Mouse (Mus musculus): Measurements from ENCODE around the gene Aamp. TPM values are rescaled to one million over a fixed set of nuclear protein-coding genes. Genes with fewer than 3 reads are reported as not detected.

Aamp gene
- total RNA-seq, 1 experiment from 2014 or later = 155 TPM

DNA sequence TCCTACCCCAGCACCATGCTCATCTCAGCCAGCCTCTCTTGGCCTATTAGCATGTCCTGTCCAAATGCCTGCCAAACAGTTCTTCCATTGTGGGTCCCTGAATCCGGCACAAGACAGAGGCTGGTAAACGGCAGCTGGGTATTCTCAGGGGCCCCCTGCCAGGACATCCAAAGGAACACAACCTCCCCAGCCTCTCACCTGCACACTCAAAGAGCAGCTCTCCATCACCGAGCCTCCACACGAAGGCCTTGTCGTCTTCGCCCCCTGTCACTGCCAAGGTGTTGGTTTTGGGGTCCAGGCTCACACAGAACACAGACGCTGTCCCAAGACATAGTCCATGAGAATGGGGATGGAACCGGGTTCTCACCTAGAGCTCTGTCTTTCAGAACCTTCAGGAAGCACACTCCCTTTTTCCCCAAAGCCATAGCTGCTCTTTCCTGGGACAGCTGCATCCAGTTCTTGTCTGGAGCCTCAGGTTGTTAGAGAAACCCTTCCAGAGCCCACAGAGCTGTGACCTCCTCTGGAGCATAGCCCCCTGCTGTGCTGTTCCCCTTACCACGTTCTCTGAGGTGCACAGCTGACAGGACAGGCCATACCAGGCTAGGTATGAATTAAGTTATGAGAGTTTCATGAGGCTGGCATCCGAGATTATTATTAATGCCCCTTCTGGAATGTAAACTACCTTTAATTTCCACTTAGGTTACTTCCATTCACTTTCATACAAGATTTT is 1.5 kb downstream of the Aamp start:
- no peak for DNase-seq

GRCm38 (mm10) chr1:74281886-74282285 is 2.7 kb downstream of the Aamp start:
- DNase-seq = no peak

DNA sequence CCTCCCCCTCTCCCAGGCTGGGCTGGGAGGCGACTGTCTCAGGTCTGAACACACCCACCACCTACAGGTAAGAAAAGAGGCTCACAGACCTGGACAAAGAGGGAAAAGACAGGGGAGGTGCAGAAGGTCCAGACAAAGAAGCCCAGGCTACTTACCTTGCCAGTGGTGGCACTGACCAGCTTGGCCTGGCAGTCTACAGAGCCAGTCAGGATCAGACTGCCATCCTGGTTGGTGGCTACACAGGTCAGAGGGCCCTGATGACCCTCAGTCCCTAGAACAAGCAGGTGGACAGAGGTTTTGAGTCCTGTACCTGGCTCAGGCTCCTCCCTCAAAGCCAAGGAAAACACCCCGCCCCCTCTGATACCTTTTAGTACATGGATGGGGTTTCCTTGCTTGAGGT is 3.2 kb downstream of the Aamp start:
- DNase-seq = no peak

DNA sequence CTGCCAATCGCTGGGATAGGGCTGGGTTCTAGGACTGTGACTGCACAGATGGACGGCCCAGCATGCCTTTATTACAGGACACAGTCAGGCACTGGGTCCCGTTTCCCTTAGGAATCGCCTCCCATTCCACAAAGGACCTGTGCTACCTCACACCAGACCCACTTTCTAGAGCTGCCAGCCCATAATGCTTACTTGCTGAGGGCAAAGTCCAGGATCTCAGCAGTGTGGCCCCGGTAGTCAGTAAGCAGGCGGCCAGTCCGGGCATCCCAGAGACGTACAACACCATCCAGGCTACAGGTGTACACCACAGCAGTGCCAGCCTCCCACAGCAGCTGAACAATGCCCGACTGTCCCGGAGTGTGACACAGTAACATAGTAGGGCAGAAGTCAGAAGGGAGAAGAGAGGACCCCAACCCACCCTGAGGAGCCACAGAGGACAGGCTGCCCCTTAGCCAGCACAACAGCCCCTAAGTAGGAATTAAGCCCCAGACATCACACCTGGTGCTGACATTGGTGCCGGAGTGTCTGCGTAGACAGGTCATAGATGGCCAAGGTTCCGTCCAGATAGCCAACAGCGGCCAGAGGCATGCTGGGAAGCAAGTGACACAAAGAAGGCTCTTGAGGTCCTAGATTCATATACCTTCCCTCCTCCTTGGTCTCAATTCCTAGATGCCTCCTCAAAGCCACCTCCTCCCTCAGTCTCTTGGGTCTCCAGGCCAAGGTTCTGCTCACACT is 3.8 kb downstream of the Aamp start:
- DNase-seq = no peak

DNA sequence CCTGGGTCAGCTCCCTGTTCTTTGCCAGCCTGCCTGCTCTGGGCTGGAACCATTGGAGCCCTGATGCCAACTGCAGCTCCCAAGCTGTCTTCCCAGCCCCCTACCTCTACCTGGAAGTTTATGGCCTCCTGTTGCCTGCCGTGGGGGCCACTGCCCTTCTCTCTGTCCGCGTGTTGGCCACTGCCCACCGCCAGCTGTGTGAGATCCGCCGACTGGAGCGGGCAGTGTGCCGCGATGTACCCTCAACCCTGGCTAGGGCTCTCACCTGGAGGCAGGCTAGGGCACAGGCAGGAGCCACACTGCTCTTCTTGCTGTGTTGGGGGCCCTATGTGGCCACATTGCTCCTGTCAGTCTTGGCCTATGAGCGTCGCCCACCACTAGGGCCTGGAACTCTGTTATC is 5.5 kb downstream of the Aamp start:
- no peak for DNase-seq

DNA sequence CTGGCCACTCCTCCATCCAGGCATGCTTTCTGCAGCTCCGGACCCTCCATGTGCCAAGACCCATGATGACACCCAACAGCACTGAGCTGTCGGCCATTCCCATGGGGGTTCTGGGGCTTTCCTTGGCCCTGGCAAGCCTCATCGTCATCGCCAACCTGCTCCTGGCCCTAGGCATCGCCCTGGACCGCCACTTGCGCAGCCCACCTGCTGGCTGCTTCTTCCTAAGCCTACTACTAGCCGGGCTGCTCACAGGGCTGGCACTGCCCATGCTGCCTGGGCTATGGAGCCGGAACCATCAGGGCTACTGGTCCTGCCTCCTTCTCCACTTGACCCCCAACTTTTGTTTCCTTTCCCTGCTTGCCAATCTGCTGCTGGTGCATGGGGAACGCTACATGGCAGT is 6.0 kb downstream of the Aamp start, which contains the start of gene Gpbar1:
Gene Gpbar1, plus strand, starts transcription at position 13 of the 400 bp plus-strand sequence.
- no peak for DNase-seq

GRCm38 (mm10) chr1:74277883-74278537 is 6.5 kb downstream of the Aamp start:
- DNase-seq = no peak

DNA sequence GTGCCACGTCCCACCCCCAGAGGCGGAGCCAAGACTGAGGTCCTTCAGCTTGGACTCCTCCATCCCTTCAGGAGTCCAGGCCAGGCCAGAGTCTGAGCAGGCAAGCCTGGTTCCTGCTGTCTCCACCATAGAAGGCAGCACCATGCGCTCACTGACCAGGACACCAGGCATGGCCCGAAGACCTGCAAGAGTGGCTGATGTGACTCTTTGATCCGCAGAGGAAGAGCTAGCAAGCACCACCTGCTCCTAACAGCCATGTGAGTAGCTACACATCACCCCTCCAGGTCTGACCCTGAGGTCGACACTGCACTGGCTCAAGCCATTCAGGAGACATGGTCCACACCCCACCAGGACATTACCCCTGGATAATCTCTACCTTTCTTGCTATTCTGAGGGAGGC is 7.5 kb downstream of the Aamp start:
- no peak for DNase-seq

- DNase-seq = no peak
These were observed 9.5 kb downstream of the Aamp start for GRCm38 (mm10) chr1:74275015-74275414.

- DNase-seq = peak; percentile 57
These were observed 12.9 kb downstream of the Aamp start for GRCm38 (mm10) chr1:74271659-74272058.

- DNase-seq = no peak
These were observed 15.8 kb downstream of the Aamp start for GRCm38 (mm10) chr1:74268750-74269149.

DNA sequence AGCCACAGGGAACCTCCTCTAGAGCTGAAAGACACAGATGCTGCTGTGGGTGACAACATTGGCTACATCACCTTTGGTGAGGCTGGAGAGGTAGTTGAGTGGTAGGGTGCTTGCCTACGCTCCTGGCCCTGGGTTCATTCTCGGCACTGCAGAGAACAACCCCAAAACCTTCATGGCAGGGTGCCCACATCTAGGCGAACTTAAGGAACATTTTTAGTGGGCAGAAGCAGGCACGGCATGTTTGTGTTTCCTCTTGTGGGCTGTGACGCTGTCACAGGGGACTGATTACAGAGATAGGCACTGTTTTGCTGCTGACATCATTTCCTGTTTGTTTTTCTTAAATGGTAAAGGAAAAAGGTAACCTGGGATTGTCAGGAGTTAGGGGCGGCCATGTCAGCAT is 22.0 kb downstream of the Aamp start:
- DNase-seq = no peak

GRCm38 (mm10) chr1:74256782-74257181 is 27.8 kb downstream of the Aamp start:
- no peak for DNase-seq

DNA sequence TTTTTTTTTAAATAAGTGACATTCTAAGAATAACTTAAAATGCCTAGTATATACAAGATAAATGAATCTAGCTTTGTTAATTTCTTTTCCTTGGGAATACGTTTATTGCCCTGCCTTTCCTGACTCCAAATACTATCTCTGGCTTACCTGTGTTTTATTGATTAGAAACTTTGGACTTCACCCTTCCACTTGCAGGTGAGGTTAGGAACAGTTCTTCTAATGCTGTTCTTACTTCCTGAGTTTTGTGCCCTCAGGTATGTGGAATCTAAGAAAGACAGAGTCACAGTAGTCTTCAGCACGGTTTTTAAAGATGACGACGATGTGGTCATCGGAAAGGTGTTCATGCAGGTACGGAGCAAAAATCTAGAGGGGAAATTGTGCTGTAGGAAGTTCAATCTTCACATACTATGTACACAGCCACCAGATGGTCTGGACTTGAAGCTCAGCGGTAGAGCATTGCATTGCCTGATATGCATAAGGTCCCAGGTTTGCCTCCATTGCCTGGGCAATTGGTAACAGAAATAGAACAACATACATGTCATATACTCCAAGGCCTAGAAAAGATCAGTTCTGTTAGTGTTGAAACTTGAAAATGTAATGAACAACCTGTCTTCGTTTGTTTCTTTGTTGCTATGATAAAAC is 28.7 kb downstream of the Aamp start:
- DNase-seq = no peak

- DNase-seq = no peak
These were observed 34.4 kb downstream of the Aamp start for GRCm38 (mm10) chr1:74250096-74250495.

DNA sequence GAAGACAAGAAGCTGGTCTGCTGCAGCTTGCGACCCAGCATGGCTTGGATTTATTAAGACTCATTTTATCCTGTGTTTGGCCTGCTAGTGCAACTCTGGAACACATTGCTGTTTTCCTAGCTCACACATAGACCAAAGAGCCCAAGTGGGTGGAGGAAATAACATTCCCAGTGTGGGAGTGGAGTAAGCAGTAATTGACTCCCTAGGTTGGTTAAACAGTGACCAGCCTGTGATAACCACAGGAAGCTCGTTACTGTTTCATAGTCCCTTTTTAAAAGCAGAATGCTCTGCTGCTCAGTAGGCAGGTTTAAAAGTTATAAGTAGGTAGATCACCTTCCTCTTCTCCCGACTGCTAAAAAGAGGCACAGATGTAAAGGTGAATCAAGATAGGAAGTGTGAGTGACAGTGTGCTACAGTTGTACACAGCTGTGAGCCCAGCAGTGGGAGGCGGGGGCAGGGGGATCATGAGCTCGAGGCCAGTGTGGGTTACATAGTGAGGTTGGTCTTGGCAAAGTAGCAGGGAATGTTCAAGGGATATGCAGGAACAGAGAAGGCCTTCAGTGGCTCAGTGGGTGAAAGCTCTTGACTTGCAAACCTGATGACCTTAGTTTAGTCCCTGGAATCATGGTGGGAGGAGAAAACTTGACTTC is 35.1 kb downstream of the Aamp start:
- no peak for DNase-seq

- peak; percentile 40 for DNase-seq
These were observed 35.7 kb downstream of the Aamp start for GRCm38 (mm10) chr1:74248799-74249198.

- no peak for DNase-seq
These were observed 39.0 kb downstream of the Aamp start for GRCm38 (mm10) chr1:74245525-74245924.

- no peak for DNase-seq
These were observed 43.7 kb downstream of the Aamp start for GRCm38 (mm10) chr1:74240832-74241231.

- DNase-seq = no peak
These were observed 44.2 kb downstream of the Aamp start for GRCm38 (mm10) chr1:74240311-74240710.

GRCm38 (mm10) chr1:74239618-74240017 is 44.9 kb downstream of the Aamp start:
- DNase-seq = no peak

DNA sequence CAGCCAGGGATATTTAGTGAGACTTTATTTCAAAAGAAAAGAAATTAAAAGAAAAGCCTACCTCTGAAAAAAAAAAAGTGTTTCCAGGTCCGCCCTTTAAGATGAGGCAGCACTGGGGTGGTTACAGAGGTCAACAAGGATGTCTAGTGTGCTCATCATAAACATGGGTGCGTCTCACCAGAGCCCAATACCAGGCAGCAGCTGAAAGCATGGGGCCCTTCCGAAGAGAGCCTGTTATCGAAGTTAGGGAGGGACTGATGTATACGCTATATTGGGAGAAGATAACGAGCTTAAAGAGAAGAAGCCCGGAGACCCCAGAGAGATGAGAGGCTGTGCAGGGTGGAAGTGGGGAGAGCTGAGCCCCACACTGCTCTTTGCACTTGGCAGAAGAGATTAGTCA is 45.4 kb downstream of the Aamp start:
- no peak for DNase-seq
